Mouse (Mus musculus) urinary bladder, adult 18-20 months (tissue): ENCODE measurements at regions not wholly inside any gene's neighbourhood (a gene's known extent, or its start where the extent isn't known, plus 50 kb on each side); places are given as distances from the start of the nearest gene placed in this dataset.
"Not testable (repeated sequence)": the region's sequence is repeated elsewhere in the genome, so short reads cannot be mapped to it uniquely, and the experiment has no call there.

Experiments used
- DNase-seq, 2 experiments: peaks; one replicate each; pipeline ENCODE4 v3.0.0; 2022; ENCODE audit warnings: low spot score in 2 of 2, mixed read lengths in 2 of 2

GRCm38 (mm10) chr7:73688451-73688850 is 51.7 kb upstream of the Fam174b start:
- no peak for DNase-seq

DNA sequence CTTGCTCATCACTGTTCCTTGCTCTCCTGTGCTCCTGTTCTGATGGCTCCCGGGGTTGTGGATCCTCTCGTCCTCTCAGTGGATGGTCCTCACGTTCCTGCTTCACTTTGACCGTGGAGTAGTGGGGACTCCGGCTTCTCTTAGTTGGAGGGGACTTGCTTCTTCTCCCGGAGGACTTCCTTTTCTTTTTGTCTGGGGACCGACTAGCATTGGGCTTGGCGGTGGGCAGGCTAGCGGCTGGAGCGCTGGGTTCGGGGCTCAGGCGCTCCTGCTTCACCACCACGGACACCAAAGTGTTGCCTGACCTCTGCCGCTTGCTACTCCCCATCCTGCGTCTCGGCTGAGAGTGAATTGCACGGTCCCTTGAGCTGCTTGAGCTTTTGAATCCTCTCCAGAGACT is 53.9 kb upstream of the Fam174b start:
- DNase-seq, result not testable (repeated sequence)

- DNase-seq, result no peak
Measured at GRCm38 (mm10) chr7:73682756-73683155, 57.3 kb upstream of the Fam174b start.

DNA sequence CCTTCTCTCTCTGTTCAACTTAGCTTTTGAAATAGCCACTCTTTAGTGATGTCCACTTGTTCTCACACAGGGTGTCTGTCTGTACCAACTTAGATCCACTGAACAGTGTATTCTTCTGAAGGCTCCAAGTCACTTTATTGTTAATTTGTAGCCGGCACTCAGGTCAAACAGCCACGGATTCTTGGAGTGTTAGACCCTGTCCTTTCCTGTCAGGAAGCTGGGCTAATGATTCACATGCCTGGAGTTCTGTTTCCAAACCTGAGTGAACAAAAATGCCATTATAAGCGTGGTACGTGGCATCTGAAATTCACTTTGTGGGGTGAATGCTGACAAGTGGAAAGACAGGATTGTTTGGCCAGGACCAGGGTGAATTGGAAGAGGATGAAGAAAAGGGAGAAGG is 69.5 kb upstream of the Fam174b start:
- no peak for DNase-seq

DNA sequence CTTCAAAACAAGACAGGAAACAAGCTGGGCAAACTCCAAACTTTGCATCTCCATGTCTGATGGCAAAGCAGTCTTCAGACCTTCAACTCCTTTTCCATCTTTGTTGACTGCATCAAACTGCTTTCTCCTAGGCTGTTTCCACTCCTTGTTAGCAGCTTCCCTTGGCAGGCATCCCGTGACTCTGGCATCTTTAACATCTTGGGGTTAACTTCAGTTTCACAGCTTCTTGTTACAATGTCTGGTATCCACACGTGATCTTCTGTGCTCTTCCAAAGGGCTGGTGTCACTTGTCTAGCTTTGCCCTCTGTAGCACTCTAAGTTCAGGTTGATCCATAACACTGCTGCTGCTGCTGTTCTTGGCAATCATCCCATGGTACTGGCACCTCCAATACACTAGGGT is 71.3 kb upstream of the Fam174b start:
- DNase-seq, result no peak

DNA sequence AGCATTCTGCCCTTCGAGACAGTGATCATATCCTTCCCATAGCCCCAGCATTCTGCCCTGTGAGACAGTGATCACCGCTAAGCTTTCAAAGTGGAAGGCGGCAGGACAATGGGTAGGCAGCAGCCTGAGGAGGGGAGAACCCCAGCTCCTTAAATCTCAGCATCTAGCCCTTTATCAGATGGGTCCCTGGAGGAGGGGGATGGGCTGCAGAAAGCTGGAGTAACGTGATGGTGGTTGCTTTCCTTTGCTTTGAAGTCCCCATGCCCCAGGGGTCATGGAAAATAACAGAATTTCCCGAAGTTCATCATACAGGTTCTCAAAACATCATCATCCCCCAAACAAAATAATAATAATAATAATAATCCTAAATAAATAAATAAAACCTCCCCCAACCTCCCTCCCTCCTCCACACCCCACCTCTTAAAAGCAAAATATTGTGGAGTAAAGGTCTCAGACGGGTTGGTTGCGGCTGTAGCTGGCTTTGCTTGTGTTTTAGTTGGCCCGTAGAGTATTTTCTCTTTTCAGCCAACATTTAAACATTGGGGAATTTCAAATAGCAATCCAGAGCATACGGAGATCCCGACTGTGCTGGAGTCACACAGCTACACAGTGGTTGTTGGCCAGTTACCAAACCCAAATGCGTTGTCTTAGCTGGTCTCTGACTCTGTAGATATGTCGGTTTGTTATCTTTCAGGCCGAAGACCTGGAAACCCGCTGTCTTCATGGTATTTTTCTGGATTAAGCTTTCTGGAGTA is 73.0 kb upstream of the Fam174b start:
- no peak for DNase-seq

DNA sequence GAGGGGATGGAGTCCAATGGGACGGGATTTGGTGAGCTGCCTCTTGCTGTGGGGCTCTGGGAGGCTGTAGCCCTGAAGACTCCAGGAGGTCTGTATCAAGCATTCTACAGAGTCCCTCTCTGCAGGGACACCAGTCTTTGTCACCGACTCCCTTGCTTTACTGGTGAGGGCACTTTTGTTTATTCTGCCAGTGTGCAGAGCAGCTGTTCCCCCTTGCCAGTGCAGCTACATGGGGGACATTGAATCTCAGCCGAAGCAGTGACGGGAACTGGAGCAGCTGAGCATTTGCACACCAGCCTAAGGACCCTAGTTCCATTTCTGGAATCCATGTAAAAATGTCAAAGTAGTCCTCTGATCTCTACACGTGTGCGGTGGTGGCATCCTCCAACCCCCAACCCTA is 75.1 kb upstream of the Fam174b start:
- no peak for DNase-seq

DNA sequence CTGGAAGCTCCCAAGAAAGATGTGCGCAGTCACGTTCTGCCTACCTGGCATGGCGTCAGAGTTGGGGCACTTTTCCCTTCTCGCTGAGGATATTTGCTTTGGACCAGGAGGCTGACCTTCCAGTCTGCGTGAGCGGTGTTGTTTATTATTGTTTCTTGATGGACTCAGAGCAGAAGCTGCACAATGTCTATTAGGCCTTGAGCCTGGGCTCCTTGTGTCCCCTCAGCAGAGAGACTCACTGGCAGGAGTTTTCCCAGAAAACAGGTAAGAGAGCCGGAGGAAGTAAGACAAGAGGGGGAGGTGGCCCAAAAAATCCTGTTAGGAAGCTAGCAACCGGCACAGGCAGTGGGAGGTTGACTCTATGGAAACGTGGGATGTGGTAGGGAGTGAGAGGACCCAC is 77.6 kb upstream of the Fam174b start:
- DNase-seq, result no peak

- no peak for DNase-seq
Measured at GRCm38 (mm10) chr7:73661901-73662300, 78.2 kb upstream of the Fam174b start.

- DNase-seq, result no peak
Measured at GRCm38 (mm10) chr7:73659551-73659950, 80.6 kb upstream of the Fam174b start.

- no peak for DNase-seq
Measured at GRCm38 (mm10) chr7:73657283-73657682, 82.8 kb upstream of the Fam174b start.

DNA sequence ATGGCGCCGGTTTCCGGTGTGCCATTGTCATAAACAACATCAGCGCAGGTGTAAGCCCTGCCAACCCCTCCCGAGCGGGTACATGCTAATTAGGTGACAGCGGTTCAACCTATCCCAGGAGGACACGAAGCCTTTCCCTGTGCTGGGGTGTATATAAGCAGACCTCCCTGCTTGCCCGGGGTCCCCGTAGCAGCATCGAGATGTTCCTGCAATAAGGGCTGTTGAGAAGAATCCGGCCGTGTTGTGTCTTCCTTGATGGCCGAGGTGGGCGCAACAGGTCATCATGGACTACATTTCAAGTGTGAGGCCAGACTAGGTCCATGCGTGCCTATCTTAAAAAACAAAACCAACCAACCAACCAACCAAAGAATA is 83.7 kb upstream of the Fam174b start:
- DNase-seq, result not testable (repeated sequence)

DNA sequence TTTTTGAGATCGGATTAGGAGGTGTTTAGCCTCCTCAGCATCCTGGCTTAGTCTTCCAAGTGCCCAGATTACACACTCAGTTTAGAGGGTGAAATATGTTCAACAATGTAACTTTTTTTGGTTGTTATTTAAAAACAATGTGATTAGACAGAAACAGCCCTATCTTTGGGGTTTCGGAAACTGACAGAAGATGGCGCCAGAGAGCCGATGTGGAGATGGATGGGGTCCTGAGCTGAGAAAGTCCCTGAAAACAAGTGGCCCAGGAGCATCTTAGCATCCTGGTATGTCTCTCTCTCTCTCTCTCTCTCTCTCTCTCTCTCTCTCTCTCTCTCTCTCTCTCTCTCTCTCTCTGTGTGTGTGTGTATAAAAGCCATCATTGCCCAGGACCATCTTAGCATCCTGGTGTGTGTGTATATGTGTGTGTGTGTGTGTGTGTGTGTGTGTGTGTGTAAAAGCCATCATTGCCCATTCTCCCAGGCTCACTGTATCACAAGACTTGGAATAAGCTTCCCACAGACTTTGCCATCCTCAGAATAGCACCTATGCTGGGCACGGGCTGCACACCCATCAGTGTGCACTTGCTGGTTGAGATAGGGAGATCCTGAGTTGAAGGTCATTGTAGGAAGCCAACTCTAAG is 84.2 kb upstream of the Fam174b start:
- peak; percentile 20 to 31 for DNase-seq

DNA sequence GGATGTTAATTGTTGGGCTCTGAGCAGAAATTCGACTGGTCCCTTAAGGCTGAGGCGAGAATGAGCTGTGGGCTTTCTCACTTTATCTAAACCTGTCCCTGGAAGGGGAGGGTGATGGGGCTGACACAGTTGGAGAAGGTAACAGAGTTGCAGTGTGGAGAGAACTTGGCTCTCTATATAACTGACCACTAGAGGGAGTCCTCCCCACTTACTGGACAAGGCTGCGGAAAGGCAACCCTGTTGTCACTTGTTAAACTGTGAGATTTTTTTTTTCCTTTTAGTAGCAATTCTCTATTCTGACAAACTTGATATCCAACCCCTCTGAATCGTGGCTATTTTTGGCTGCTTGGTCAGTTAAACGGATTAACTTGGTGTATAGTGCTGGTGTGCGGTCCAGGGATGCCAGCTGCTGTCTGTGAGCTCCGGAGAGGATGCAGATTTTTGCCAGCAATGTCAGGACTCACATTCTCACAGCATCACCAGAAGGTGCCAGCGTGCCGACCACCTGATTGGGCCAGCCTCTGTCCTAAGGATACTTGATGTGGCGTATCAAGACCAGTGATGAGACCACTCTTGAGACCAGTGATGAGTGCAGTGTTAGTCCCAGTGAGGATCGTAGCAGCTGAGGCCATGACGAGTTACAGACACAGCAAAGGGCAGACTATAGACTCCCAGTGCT is 85.8 kb upstream of the Fam174b start:
- DNase-seq, result peak in 1 of 2 experiments; percentile 14

DNA sequence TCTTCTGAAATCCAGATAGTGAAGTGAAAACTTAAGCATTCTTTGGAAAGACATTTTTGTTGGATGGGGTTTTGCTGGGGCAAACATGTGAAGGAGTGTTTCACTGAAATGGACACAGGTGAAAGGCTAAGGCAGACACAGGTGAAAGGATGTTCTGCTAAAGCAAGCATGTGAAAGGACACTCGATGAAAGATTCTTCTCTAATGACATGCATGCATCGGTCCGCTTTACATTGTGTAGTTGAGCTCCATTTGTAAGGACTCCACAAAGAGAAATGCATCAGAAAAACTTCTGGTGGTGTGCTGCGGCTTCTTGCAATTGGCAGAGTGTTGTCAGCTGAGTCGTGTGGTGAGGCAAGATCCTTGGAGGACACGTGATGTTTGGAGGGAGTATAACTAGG is 89.2 kb upstream of the Fam174b start:
- no peak for DNase-seq

GRCm38 (mm10) chr7:73648010-73648409 is 92.1 kb upstream of the Fam174b start:
- peak; percentile 56 to 80 for DNase-seq

GRCm38 (mm10) chr7:73647140-73647539 is 93.0 kb upstream of the Fam174b start:
- DNase-seq, result no peak

GRCm38 (mm10) chr7:73646711-73647110 is 93.4 kb upstream of the Fam174b start:
- DNase-seq, result no peak

GRCm38 (mm10) chr7:73644362-73644904 is 95.7 kb upstream of the Fam174b start:
- no peak for DNase-seq

DNA sequence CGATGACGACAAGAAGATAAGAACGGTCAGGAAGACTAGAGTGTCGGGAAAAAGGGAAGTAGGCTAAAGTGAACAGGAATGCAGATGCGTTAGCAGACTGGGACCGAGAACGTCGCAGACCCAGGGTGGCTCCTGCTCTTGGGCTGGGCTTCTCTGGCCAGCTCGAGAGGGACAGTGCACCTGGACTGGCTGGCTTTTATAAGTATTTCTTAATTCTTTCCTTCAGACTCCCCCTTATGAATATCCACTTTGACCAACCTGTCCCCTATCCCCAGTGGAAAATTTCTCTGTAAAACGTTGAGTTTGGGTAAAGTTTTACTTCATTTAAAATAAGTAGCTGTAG is 96.1 kb upstream of the Fam174b start:
- no peak for DNase-seq

- DNase-seq, result no peak
Measured at GRCm38 (mm10) chr7:73643306-73643992, 96.7 kb upstream of the Fam174b start.

GRCm38 (mm10) chr7:73640194-73640593 is 98.6 kb upstream of the Chd2 start:
- DNase-seq, result no peak
